Mouse (Mus musculus) erythroblast, embryonic 14.5 days (primary cell): ENCODE measurements around the gene Traf2. TPM values are rescaled to one million over a fixed set of nuclear protein-coding genes. Genes with fewer than 3 reads are reported as not detected.

ENCODE experiments used
- H3K27me3 ChIP-seq: 2 replicates; pipeline ENCODE4 v1.6.1; 2012; ENCODE audit warnings: inconsistent platforms; ENCODE audit not compliant: control insufficient read depth
- H3K36me3 ChIP-seq: 2 replicates; pipeline ENCODE4 v1.6.1; 2012; ENCODE audit warnings: mild to moderate bottlenecking, inconsistent platforms; ENCODE audit not compliant: control insufficient read depth
- H3K4me1 ChIP-seq: 2 replicates; pipeline ENCODE4 v1.6.1; 2012; ENCODE audit warnings: inconsistent platforms; ENCODE audit not compliant: control insufficient read depth
- H3K4me3 ChIP-seq: replicated peaks from 2 replicates; pipeline ENCODE3; 2012; ENCODE audit warnings: moderate library complexity, mild to moderate bottlenecking, inconsistent platforms
- H3K9me3 ChIP-seq: 2 replicates; pipeline ENCODE4 v1.6.1; 2012; ENCODE audit warnings: low read length, inconsistent platforms, mixed read lengths; ENCODE audit not compliant: control insufficient read depth
- GATA1 ChIP-seq: IDR thresholded peaks from 2 replicates; pipeline ENCODE4 v1.6.1; 2012; ENCODE audit warnings: low read length, inconsistent platforms, mixed read lengths
- TAL1 ChIP-seq: IDR thresholded peaks from 3 replicates; pipeline ENCODE4 v1.6.1; 2012; ENCODE audit warnings: low read length, inconsistent platforms, mixed read lengths
- polyA plus RNA-seq: library from polyadenylated mRNA; stranded (reverse); fragments of >175 nt; gene quantifications from 2 replicates; pipeline ENCODE4 v1.2.3, GENCODE M21; 2012

Gene Traf2
- polyA plus RNA-seq, 1 experiment: 0.84 TPM

GRCm38 (mm10) chr2:25582466-25583119 is 35.9 kb upstream of the Traf2 start:
- Histone ChIP-seq H3K4me1 (peaks cover 28% of the 10 kb centered on the region), H3K4me3 (no peak overlapping the region), H3K36me3 (peaks cover 45% of the 10 kb centered on the region), H3K9me3 (peaks cover 18% of the 10 kb centered on the region), H3K27me3 (peaks cover 39% of the 10 kb centered on the region)
- no peak for TF ChIP-seq TAL1
- TF ChIP-seq GATA1: no peak

GRCm38 (mm10) chr2:25581901-25582301 is 35.2 kb upstream of the Traf2 start:
- H3K36me3 ChIP-seq: peaks cover 38% of the 10 kb centered on the region
- H3K27me3 ChIP-seq: peaks cover 46% of the 10 kb centered on the region

GRCm38 (mm10) chr2:25581294-25581864 is 34.6 kb upstream of the Traf2 start, which contains the start of gene Ajm1:
Gene Ajm1 (minus strand): TSS chr2:25581757.
- H3K27me3 ChIP-seq: peaks cover 51% of the 10 kb centered on the region
- peaks cover 27% of the 10 kb centered on the region for H3K9me3 ChIP-seq
- TF ChIP-seq TAL1 (no peak), GATA1 (no peak)
- no peak within 1 kb of the TSS for H3K4me3 ChIP-seq
- peaks cover 30% of the 10 kb centered on the region for H3K4me1 ChIP-seq
- H3K36me3 ChIP-seq: peaks cover 33% of the 10 kb centered on the region

More at GRCm38 (mm10) chr2:25581901-25582301, 35.2 kb upstream of the Traf2 start:
- no peak overlapping the region for H3K4me3 ChIP-seq
- H3K9me3 ChIP-seq: peaks cover 25% of the 10 kb centered on the region
- H3K4me1 ChIP-seq: peaks cover 30% of the 10 kb centered on the region
- TF ChIP-seq GATA1: no peak
- TF ChIP-seq TAL1: no peak

GRCm38 (mm10) chr2:25580621-25581101 is 33.9 kb upstream of the Traf2 start:
- Histone ChIP-seq H3K4me3 (no peak overlapping the region), H3K4me1 (peaks cover 35% of the 10 kb centered on the region), H3K9me3 (peaks cover 27% of the 10 kb centered on the region), H3K27me3 (peaks cover 58% of the 10 kb centered on the region), H3K36me3 (peaks cover 30% of the 10 kb centered on the region)
- TF ChIP-seq GATA1 (no peak), TAL1 (no peak)

GRCm38 (mm10) chr2:25579737-25580460 is 33.2 kb upstream of the Traf2 start:
- TF ChIP-seq GATA1 (no peak), TAL1 (no peak)
- Histone ChIP-seq H3K4me3 (no peak overlapping the region), H3K9me3 (peaks cover 27% of the 10 kb centered on the region), H3K4me1 (peaks cover 42% of the 10 kb centered on the region), H3K36me3 (peaks cover 23% of the 10 kb centered on the region), H3K27me3 (peaks cover 63% of the 10 kb centered on the region)

- H3K4me3 ChIP-seq: no peak overlapping the region
- H3K9me3 ChIP-seq: peaks cover 27% of the 10 kb centered on the region
- H3K27me3 ChIP-seq: peaks cover 64% of the 10 kb centered on the region
- peaks cover 50% of the 10 kb centered on the region for H3K4me1 ChIP-seq
- H3K36me3 ChIP-seq: peaks cover 14% of the 10 kb centered on the region
- TF ChIP-seq GATA1 (no peak), TAL1 (no peak)
Measured at GRCm38 (mm10) chr2:25578796-25579736, 32.3 kb upstream of the Traf2 start.

- TF ChIP-seq GATA1: no peak
- TF ChIP-seq TAL1: no peak
- peaks cover 27% of the 10 kb centered on the region for H3K9me3 ChIP-seq
- peaks cover 5% of the 10 kb centered on the region for H3K36me3 ChIP-seq
- peaks cover 59% of the 10 kb centered on the region for H3K4me1 ChIP-seq
- no peak overlapping the region for H3K4me3 ChIP-seq
- H3K27me3 ChIP-seq: peaks cover 64% of the 10 kb centered on the region
Measured at GRCm38 (mm10) chr2:25577951-25578795, 31.4 kb upstream of the Traf2 start.
